Mouse (Mus musculus): ENCODE data around the gene Ogg1. TPM values are rescaled to one million over a fixed set of nuclear protein-coding genes. Genes with fewer than 3 reads are reported as not detected.

Ogg1 gene
- total RNA-seq (2015) (10.6 and 12.0 TPM in 2 replicates), total RNA-seq (2017) (5.5 and 10.3 TPM in 2 replicates)

GRCm38 (mm10) chr6:113326533-113327315 lies at the start of gene Ogg1:
Ogg1 (plus strand) TSS chr6:113326972.
- peak; percentile 88 for ATAC-seq (ENCODE audit: poor library complexity, severe bottlenecking)

GRCm38 (mm10) chr6:113281676-113282075 lies 45.1 kb upstream of the Ogg1 start:
- no peak for ATAC-seq (ENCODE audit: poor library complexity, severe bottlenecking)

DNA sequence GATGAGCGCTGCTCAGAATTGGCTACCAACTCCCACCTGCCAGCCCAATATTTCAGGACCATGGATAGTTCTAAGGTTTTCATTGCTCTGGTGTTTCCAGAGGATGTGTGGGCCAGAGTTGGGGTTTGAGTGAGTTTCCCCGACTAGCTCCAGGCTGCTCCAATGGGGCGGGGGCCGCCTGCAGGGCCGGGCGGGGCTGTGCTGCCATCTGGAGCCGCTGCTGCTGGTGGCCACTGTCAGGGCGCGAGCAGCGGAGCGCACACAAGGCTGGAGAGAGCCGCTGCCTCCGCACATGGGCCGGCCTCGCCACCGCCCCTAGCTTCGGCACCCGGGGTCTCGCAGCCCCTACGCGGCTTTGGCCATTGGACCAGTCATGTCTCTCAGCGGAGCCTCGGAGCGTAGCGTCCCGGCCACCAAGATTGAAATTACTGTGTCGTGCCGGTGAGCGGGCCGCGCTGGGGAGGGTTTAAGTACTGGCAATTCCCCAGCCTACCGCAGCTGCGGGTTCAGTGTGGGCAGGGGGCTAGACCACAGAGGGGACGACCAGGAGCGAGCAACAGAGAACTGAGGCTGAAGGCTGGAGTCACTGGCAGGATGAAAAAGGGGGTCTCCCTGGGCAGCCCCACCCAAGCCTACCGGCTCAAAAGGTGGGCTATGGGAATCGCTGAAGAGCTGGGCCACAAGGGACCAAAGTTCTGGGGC lies 44.5 kb upstream of the Ogg1 start, which contains the start of gene Cpne9:
Gene Cpne9 (plus strand): TSS at position 207 of the 702 bp plus-strand sequence.
- no peak for ATAC-seq (ENCODE audit: poor library complexity, severe bottlenecking)

DNA sequence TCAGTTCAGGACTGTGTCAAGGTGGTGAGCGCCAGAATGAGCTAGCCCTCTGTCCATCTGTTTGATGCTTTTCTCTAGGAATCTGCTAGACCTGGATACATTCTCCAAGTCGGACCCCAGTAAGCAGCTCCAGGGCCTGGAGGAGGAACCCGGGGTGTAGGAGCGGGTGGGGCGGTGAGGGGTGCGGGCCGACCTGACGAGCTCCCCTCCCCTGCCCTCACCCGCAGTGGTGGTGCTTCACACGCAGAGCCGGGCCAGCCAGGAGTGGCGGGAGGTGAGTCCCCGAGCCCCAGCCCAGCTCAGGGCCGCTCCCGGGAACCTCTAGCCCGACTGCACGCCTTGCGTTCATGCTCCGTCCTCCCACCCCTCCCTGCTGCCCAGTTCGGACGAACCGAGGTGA lies 43.8 kb upstream of the Ogg1 start:
- no peak for ATAC-seq (ENCODE audit: poor library complexity, severe bottlenecking)

DNA sequence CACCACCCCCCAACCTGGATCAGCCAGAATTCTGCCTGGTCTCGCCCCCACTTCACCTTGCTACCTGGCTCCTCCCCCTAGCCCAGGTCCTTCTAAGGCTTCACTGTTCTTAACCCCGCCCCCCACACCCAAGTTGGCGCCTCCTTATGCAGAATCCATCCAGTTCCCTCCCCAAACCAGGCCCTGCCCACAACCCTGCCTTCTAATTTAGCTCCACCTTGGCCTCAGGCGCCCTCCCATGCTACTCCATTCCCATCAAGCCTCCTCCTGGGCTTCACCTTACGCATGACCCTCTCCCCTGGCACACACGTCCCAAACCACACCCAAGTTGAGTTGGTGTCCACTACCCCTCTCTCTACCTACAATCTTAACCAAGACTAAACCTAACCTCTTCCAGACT lies 43.3 kb upstream of the Ogg1 start:
- no peak for ATAC-seq (ENCODE audit: poor library complexity, severe bottlenecking)

DNA sequence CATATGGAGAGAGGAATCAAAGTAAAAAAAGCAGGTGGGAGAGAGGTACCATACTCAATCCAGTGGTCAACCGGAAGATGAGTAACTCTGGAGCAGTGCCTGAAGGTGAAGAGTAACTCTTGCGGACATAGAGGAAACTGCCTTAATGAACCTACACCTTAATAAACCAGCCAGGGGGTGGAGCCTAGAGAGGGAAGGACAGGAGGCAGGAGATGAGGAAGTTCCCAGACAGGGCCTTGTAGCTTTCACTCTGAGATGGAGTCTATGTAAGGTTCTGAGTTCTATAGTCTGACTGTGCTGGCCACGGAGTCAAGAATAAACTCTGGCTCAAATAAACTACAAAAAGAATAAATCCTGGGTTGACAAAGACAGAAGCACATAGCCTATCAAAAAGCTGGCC lies 41.8 kb upstream of the Ogg1 start:
- peak; percentile 82 for ATAC-seq (ENCODE audit: poor library complexity, severe bottlenecking)

- no peak for ATAC-seq (ENCODE audit: poor library complexity, severe bottlenecking)
Measured at GRCm38 (mm10) chr6:113286316-113286715, 40.5 kb upstream of the Ogg1 start.

GRCm38 (mm10) chr6:113287236-113287635 lies 39.5 kb upstream of the Ogg1 start:
- ATAC-seq (ENCODE audit: poor library complexity, severe bottlenecking), result no peak

DNA sequence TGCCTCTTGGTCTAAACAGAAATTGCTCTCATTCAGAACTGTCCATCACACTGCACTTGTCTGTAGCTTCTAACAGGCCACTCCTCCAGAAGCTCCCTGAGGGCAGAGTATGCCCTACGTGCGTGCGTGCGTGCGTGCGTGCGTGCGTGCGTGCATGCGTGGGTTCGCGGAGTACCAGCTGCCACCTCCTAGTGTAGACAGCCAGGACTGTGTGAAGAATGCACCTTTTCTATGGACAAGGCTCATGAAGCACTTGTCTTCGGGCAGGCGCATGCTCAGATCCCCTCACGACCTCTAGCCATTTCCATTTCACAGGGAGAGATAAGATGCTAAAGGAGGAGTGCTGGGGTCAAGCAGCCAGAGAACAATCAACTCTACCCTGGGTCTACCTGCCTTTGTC lies 37.4 kb upstream of the Ogg1 start:
- ATAC-seq (ENCODE audit: poor library complexity, severe bottlenecking), result no peak

- no peak for ATAC-seq (ENCODE audit: poor library complexity, severe bottlenecking)
Measured at GRCm38 (mm10) chr6:113290346-113290745, 36.4 kb upstream of the Ogg1 start.

DNA sequence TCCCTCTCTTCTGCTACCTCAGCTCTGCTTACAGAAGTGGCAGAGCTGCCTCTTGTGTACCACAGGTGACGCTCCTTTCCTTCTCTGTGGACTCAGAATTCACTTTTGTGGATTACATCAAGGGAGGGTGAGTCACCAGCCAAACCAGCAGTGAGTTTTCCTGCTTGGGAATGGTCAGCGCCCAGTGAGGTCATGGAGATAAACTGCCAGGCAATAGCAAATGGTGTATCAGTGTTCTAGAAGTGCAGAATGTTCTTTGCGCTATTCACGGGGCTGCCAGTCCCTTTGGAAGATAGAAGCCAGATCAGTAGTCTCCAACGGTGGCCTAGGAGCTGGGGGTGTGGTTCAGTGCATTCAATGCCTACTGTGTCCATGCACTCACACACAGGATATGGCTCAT lies 33.8 kb upstream of the Ogg1 start:
- no peak for ATAC-seq (ENCODE audit: poor library complexity, severe bottlenecking)

DNA sequence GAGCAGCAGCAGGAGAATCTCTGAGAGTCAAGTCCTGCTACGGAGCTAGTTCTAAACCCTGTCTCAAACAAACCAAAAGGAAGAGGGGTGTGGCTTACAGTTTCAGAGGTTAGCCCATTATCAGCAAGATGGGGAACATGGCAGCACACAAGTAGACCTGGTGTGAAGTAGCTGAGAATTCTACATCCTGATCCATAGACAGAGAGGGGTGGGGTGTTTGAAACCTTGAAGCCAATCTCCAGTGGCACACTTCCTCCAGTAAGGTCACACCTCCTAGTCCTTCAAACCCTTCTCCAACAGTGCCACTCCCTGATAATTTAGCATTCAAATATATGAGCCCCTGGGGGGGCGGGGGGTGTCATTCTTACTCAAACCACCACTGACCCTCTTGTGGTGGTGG lies 30.7 kb upstream of the Ogg1 start:
- no peak for ATAC-seq (ENCODE audit: poor library complexity, severe bottlenecking)

- no peak for ATAC-seq (ENCODE audit: poor library complexity, severe bottlenecking)
Measured at GRCm38 (mm10) chr6:113296639-113297038, 30.1 kb upstream of the Ogg1 start.

DNA sequence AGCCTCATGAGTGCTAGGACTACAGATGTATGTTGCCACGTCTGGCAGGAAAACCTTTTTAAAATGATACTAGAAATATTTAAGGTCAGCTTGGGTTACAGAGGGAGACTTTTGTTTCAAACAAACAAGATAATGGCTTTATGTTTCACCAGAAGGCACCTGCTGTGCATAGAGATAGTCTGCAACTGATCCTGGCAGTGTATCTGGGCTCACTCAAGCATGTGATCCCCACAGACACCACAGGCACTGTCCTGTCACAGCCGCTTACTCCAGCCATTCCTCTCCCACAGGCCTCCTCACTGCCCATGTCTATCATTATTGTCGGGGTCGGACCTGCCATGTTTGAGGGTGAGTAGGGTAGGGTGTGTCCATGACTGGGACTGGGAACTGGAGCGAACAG lies 25.4 kb upstream of the Ogg1 start:
- no peak for ATAC-seq (ENCODE audit: poor library complexity, severe bottlenecking)

DNA sequence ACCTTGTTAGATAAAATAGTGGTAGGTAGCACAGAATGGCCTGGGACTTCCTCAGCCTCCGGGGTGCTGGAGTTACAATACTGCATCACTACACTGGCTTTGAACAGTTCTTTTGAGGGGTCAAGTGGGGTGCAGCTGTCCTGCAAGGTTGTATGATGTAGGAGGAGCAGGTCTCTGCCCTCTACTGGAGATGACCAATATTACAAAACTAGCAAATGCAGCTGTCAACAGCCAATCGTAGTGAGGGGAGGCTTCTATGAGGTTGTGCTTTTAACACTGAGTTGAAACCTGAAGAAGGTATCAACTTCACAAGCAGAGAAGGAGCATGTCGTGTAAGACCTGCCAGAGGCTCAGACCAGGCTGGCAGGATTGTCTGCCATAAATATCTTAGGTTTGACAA lies 24.5 kb upstream of the Ogg1 start:
- ATAC-seq (ENCODE audit: poor library complexity, severe bottlenecking), result peak; percentile 24

- peak; percentile 79 for ATAC-seq (ENCODE audit: poor library complexity, severe bottlenecking)
Measured at GRCm38 (mm10) chr6:113306322-113306985, 20.3 kb upstream of the Ogg1 start.

DNA sequence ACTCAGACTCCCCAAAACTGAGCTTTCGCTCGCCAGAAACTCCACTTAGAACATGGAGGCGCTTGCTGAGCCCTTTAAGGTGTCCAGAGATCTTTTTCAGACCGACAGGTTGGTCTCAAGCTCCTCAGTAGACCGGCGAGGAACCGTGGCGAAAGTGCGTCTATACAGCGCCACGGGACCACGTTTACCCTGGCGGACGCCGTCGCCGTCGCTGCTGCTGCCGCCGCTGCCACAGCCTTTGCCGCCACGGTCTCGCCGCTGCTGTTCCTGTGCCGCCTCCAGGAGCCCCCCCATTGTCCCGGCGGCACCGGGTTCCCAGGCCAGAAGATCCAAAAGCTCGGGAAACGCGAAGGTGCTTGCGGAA lies 19.8 kb upstream of the Ogg1 start, which contains the start of gene Brpf1:
Gene Brpf1 (plus strand): TSS at position 152 of the 364 bp plus-strand sequence.
- peak; percentile 36 for ATAC-seq (ENCODE audit: poor library complexity, severe bottlenecking)

GRCm38 (mm10) chr6:113307481-113308121 lies 19.2 kb upstream of the Ogg1 start:
- ATAC-seq (ENCODE audit: poor library complexity, severe bottlenecking), result peak; percentile 31

DNA sequence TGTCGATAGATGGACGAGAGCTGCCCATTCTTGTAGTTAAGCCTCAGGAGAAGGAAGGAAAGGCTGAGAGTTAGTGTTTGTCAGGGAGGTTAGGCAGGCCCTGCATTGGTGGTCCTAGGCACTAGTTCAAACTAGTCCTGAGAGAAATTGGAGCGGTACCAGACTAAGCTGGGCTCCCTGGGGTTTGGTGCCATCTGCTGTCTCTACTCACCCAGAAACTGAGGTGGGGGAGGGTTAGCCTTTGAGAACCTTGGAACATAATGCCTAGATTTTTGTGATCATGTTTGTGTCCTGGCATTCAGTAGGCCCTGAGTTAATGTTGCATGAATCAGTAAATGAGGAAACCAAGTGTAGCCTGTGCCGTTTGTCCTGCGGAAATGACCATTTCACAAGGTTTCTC lies 18.6 kb upstream of the Ogg1 start:
- ATAC-seq (ENCODE audit: poor library complexity, severe bottlenecking), result peak; percentile 19

GRCm38 (mm10) chr6:113315972-113316371 lies 10.8 kb upstream of the Ogg1 start:
- ATAC-seq (ENCODE audit: poor library complexity, severe bottlenecking), result no peak

DNA sequence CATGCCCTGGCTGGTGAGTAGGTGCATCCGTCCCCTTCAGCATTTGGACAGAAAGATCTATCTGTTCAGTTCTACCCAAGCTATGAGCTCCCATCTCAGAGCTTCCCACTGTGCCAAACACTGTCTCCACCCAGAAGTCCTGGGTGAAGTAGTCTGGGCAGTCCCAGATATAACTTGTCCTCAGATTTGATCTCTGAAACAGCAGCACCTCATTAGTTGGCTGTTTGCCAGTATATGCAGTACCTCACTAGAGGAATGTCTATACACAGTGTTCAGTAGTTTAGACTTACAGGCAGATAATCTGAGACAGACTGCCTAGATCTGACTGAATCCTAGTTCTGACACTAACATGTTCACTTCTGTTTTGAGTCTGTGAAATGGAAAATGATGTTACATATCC lies 2.6 kb downstream of the Ogg1 start:
- no peak for ATAC-seq (ENCODE audit: poor library complexity, severe bottlenecking)
